Mouse (Mus musculus) frontal cortex, postnatal 14 days (tissue): ENCODE results near the gene Pak1ip1.

ENCODE experiments used
- DNase-seq, 2 experiments: peaks; one replicate each; pipeline ENCODE4 v3.0.0; 2022; ENCODE audit warnings: low spot score in 2 of 2

Pak1ip1 gene

GRCm38 (mm10) chr13:41006244-41006643 lies 5.4 kb downstream of the Pak1ip1 start:
- no peak for DNase-seq

- no peak for DNase-seq
Measured at GRCm38 (mm10) chr13:41008271-41008670, 7.4 kb downstream of the Pak1ip1 start.

GRCm38 (mm10) chr13:41008946-41009345 lies 8.1 kb downstream of the Pak1ip1 start:
- DNase-seq = no peak

- peak; percentile 87 to 93 for DNase-seq
Measured at GRCm38 (mm10) chr13:41015829-41016634, 15.2 kb downstream of the Pak1ip1 start, which contains the start of gene Tmem14c. TSS of gene Tmem14c (plus strand) at chr13:41016292.

DNA sequence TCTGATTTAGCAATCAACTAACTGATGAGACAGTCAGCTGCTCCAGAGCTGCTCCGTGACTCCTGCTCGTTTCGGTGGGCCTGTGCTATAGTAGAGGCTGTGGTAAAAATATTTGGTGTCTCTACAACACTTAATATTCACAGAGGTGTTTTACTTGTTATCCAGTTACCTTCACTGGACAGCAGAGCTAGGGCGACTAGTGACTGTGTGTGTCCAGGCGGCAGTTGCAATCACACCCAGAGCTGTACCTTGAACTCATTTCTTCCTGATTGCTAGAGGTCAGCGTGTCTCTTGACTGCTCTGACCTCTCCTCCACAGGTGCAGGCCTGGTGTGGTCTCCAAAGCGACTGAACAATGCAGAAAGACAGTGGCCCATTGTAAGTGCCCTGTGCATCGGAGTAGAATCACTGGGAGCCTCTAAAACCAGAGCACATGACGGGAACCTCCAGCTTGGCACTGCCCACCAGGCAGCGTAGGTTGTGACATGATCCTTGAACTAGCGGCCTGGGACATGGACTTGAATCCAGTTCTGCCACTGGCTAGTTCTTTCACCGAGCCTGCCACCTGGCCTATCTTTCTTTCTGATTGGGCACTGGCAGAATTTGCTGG lies 16.1 kb downstream of the Pak1ip1 start:
- no peak for DNase-seq

- DNase-seq = no peak
Measured at GRCm38 (mm10) chr13:41017832-41018231, 17.0 kb downstream of the Pak1ip1 start.

GRCm38 (mm10) chr13:41018236-41018635 lies 17.4 kb downstream of the Pak1ip1 start:
- DNase-seq = no peak

- DNase-seq = no peak
Measured at GRCm38 (mm10) chr13:41018756-41019591, 18.2 kb downstream of the Pak1ip1 start.

DNA sequence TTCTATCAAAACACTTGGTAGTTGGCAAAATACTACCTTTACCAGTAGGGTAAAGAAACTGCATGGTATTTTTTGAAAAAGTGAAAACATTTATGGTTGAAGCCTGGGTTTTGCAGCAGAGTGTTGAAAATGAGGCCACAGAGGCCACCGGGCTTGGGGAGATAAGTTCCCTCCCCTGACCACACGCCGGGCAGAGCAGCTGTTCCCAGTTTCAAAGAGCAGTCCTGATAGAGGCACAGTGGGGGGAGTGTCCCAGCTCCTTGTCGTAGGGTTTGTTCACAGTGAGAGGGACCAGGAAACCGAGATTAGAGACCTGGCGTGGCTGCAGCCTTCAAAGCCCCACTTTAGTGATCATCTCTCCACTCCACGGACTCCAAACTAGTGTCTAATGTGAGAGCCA lies 19.7 kb downstream of the Pak1ip1 start:
- DNase-seq = no peak

DNA sequence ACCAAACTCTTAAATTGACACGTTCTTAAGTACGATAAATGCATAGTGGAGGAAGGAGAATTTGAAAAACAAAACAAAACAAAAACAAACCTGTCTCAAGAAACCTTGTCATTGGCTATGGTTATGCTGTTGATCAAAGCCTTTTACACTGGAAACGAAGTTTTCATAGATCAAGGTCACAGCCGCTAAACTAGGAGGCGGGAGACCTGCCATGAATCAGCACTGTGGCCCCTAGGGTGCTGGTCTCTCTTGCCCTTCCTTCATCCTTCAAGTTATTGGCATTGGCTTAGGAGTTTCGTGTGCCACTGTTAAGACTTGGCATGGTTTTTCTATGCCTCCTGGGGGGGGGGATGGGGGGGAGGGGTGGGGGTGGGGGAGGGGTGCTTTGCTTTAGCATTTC lies 20.8 kb downstream of the Pak1ip1 start:
- DNase-seq = no peak

DNA sequence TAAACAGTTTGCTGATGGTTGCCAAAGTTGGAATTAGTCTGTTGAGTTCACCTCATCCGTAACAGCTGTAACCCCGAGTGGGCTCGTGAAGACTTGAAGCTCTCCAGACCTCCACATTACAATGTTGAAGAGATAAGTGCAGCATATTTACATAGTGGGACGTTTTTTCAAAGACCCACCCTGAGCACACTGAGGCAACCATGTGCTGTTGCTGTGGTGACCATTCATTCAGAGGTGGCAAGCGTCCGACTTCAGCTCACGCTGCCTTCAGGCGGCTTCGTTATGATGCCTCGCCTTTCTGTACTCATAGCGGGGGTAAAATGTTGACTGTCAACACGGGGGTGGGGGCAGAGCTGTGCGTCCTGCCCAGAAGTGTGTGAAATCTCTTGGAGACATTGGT lies 21.3 kb downstream of the Pak1ip1 start:
- no peak for DNase-seq

- no peak for DNase-seq
Measured at GRCm38 (mm10) chr13:41030098-41030497, 29.3 kb downstream of the Pak1ip1 start.

- DNase-seq = no peak
Measured at GRCm38 (mm10) chr13:41042511-41042910, 41.7 kb downstream of the Pak1ip1 start.

GRCm38 (mm10) chr13:41045901-41046300 lies 45.1 kb downstream of the Pak1ip1 start:
- DNase-seq = no peak

DNA sequence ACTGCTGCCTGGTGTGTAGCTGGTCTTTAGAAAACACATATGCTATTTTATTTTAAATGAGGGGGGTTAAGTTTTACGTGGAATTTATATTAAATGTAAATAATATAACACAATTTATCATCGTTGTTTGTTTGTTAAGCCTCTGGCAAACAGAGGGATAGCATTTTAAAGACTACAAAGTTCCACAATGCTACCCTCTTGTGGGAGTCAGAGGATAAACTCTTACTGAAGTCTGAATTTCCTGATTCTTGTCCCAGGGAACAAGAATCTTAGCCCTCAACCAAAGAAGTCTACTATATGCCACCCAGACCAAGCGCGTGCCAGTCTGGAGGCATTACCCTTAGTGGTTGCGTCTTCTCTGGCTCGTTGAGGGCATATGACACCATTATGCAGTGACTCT lies 46.5 kb downstream of the Pak1ip1 start:
- no peak for DNase-seq

DNA sequence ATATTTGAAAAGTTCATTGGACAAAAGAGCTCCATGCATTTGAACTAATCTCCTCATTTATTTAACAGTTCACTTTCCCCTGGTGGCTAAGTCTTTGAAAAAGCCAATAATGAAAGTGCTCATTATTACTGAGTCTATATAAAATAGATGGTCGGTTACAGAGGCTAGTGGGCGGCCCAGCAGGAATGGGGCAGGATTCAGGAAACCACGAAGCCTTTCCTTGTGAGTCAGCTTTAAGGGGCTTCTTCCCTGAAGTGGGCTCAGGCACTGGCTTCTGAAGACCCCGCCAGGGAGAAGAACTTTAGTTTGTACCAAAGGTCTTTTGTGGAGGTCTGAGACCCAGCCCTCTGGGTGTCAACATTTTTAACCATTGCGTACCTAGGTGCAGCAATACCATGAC lies 51.1 kb downstream of the Pak1ip1 start:
- DNase-seq = no peak
